Mouse (Mus musculus): ENCODE data around the gene Fmnl2.
A peak's percentile ranks its signal among the peaks of the same experiment; 100 is the strongest.

Gene Fmnl2

DNA sequence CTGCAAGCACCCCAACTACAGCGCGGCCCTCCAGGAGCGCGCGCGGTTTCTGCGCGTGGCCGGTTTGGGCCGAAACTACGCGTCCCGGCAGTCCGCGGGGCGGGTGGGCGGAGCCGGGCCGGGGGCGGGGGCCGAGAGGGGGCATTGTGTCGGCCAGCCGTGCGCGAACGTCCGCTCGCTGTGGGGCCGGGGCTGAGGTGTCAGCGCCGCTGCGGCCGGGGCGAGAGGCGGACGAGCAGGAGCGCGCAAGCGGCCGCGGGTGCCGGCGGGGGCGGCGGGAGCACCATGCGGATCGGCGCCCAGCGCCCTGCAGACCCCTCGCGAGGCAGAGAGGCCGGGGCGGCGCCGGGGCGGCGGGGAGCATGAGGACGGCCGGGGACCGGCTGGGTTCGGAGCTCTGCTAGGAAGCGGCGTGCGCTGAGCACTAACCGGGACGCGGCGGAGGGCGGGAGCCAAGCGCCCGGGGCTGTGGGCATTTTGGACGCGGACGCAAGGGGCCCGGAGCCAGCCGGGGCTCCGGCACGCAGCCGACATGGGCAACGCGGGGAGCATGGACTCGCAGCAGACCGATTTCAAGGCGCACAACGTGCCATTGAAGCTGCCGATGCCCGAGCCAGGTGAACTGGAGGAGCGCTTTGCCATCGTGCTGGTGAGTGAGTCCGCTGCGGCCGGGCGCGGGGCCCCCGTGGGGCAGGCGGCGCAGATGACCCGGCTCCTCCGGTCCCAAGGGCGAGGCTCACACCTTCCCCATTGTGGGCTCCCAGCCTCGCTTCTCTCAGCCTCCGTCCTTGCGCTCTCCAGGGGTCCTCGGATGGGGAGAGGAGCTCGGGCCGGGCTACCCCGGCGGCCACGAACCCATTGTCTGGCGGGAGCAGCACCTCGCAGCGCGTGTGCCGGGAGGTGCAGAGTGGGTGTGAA, at the start of gene Fmnl2:
TSS of gene Fmnl2 (plus strand) at position 250 of the 918 bp plus-strand sequence.
- peak; percentile 77 to 84 for DNase-seq

DNA sequence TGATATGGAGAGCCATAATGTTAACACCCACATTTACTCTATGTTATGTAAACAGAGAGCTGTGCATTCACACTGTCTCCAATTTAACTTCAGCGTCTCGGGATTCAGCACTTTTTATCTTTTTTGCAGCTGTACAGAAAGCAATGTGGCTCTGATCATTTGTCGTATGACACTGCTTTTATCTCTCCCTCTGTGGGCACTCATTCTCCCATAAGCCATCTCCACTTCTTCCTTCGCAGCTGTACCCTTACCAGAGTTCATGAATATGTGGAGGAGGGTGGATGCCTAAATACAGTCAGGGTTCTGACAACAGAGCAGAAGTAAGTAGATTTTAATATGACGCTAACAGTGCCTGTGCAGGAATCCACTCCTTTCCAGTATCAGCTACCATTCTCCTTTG, 47.7 kb upstream of the Fmnl2 start:
- no peak for DNase-seq

DNA sequence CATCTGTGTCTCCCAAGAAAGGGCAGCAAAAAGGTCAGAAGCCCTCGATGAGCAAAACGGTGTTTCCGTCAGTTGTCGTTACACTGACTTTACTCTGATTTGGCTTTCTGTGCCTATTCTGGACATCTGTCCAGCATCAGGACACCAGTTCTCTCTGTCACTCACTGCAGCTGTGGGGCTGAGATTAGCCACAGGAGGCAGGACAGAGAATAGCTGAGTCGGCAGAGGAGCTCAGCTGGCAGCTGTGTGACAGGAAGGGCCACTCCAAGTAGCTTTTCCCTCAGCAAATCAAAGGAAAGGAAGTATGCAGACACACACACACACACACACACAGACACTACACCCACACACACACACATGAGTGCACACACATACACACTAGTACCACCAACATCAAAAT, 46.0 kb upstream of the Fmnl2 start:
- no peak for DNase-seq

DNA sequence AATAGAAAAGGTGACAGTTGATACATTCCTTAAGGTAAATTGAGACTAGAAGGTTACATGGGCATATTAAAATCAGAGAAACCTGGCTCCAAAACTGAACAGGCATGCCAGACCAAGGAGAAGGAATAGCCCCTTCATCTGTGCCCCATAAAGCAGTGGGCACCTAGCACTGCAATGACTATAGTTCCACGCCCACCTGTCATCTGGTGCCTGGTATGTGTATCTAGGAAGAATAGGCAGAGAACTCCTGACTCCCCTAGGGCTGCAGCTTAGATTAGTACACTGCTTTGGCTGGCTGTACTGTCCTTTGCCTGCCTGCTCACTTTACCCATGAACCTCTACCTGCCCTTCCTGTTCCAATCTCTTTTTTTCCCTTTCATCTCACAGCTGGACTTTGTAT, 40.3 kb upstream of the Fmnl2 start:
- DNase-seq: no peak

DNA sequence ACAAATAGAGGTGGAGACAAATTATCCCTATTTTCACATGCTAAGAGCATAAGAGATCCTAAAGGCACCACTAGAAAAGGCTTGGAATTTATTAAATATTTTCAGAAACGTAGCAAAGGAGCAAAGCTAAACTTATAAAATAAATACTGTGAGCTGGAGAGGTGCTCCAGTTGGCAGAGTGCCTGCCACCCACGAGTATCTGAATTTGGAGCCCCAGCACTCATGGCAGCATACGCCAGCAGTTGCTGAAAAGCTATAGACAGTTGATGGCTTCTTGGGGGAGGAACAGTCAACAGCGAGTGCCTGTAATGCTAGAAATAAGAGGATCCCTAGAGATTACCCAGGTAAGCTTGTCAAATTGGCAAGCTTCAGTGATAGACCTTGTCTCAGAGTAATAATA, 38.7 kb upstream of the Fmnl2 start:
- DNase-seq: no peak

DNA sequence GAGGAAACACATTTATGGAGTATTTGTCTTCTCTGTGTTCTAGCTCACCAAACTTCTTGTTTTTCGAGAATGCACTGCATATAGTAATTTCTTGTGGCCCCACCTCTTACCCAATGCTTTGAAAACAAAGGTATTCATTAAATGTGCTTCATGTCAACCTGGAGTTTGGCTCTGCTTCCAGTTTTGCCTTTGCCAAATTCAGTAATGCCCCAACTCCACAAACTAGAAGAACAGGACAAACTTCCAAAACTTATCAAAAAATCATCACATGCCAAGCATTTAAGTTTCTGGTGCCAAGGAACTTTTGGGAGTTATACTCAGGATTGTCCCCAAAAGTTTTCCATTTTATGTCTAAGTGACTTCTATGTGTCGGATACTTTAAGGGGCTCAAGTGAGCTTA, 35.4 kb upstream of the Fmnl2 start:
- DNase-seq: no peak

DNA sequence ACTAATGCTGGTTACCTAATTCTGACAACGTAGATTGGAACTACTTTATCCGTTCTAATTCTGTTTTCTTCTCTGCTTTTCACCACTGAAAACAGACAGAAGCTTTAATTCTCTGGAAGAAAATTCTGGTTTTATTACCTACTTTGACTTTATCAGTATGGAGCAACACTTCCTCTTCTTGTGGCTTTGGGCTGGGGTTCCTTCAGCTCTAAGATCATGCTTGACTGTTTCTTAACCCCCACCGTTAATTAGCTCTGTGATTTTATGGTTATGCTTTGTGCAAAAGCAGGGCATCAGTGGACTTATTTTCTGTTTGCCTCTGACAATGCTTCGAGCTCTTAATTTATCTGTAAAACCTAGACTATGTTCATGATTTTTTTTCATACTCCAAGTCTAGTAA, 29.6 kb upstream of the Fmnl2 start:
- DNase-seq: no peak

DNA sequence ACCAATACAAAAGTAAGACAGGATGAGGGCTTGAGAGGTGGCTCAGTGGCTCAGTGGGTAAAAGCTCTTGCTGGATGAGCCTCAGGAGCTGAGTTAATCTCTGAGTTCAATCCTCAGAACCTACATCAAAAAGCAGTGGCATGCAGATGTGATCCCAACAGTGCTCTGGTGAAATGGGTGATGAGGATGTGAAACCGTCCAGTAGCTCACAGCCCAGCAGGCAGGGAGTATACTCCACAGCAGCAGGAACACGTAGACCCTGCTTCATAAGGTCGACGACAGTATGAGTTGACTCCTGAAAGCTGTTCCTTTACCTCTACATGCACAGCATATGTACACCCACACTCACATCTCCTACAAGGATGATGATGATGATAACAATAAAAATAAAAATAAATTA, 27.1 kb upstream of the Fmnl2 start:
- DNase-seq: no peak

DNA sequence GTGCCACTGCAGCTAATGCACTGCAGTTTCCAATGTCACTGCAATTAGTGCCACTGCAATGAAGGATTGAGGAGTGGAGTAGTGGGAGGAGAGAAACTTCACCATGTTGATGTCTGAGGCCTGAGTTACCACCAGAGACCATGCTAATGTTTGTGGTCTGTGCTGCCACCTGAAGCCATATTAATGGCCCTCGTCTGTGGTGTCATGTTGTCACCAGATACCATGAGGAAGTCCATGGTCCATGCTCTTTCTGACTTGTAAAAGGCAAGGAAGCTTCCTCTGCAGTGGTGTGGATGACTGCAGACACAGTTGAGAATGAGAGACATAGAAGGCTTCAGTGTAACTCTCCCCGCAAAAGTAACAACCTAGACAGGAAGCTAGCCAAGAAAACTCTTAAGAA, 26.1 kb upstream of the Fmnl2 start:
- no peak for DNase-seq

DNA sequence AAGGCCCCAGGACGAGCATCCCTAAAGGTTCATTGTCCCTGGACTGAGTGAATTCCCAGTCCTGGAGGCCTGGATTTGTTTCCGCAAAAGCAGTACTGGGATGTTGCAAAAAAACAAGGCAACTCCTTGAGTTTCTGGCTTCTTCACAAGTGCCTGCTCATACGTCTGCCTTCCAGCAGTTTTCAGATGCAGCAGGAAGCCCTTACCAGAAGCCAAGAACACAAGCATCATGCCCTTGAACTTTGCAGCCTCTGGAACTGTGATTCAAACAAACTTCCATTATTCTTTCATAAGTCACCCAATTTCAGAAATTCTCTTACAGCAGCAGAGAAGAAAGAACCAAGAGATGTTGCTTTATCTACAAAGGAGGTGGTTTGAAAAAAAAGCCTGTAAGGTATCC, 21.9 kb upstream of the Fmnl2 start:
- no peak for DNase-seq

DNA sequence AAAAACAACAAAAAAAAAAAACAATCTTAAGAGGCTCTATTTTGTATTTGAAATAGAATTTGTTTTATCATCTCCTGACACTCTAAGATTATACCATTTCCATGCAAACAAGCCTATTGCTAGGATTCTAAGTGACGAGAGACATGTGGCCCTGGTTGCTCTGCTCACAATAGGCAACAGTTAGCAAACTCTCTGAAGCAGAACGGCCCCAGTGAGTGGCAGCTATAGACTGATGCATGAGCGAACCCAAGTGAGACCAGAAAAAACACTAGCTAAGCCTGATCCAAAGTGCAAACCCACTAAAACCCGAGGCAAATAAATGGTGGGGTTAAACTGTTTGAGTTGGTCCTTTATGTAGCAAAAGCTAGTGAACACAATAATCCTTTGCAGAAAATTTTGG, 18.6 kb upstream of the Fmnl2 start:
- no peak for DNase-seq

DNA sequence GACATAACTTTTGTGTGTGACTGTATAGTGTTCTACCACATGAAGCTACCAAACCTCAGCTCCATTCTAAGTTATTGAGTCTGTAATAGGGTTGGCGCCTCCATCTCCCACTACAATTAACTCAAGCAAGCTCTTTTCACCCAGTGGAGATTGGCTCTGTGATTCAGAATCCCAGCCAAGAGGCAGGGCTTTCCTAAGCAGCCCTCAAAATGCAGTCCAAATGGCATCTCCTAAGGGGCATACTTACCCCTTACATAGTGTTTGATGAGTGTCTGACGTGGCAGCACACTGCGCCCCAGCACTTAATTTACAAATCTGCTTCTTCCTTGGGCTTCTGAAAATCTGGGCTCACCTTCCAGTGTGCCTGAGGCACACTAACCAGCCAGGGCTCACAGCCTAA, 17.8 kb upstream of the Fmnl2 start:
- no peak for DNase-seq

DNA sequence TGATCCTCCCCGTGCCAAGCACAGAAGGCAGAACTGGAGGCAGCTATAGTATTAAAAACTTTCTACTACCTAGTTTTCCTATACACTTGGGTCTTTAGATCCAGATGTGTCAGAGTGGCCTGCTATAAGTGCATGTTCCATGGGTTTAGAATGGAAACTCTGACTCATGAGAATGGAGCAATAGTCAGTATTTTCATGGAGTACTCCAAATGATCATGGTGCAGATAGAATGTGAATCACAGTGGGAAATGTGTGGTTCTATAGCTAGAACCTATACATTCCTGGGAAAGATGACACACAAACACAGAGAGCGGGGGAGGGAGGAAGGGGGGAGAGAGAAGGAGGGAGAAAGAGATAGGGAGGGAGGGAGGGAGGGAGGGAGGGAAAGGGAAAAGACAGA, 13.8 kb upstream of the Fmnl2 start:
- no peak for DNase-seq

DNA sequence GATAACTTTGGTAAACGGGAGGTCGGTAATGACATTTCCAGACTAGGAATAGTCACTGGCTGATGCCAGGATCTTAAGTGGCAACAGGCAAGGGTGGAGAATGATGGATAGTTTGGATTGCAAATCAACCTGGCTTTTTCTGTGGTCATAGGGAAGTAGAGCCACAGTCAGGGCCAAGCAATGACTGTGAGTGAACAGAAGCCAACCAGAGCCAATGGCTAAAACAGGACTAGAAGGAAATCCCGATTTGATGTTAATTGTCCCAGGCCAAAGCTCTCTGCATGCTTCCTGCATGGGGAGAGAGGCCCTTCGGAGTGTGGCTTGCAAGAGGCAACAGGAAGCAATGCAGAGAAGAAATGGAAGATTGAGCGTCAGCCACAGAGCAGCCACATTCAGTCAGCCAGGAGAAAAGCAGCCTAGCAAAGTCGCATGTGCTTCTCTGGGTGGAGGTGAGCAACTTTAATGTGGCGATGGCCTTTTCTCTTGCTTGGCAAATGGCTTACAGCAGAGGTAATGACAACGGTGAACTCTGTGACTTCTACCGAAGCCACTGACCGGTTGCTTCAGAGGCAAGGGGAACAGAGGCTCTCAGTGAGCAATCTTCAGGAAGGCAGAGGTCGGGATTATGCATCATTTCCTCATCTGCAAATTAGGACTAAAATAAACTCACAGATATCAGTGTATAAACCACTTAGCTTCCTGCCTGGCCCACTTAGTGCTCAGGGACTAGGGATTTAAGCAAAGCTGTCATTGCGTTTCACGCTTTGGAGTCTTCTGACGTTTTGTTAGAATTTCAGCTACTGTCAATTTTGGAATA, 12.5 kb upstream of the Fmnl2 start:
- DNase-seq: no peak

DNA sequence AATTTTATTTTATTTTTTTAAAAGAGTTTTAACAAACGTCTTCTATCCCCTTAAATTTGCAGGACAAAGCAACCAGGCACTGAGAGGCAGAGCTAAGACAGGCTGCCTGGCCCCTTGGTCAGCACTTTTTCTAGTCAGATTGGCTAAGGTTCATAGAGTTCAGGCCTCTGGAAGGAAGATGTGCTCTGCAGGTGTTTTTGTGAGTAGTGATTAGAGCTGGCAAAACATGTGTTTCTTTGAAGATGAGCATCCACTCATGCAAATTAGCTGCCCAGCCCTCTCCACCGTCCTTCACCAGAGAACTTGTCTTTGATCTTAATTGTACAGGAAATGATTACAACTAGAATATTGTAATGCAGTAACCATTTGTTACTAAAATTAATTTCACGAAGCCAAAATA, 11.2 kb upstream of the Fmnl2 start:
- DNase-seq: no peak

DNA sequence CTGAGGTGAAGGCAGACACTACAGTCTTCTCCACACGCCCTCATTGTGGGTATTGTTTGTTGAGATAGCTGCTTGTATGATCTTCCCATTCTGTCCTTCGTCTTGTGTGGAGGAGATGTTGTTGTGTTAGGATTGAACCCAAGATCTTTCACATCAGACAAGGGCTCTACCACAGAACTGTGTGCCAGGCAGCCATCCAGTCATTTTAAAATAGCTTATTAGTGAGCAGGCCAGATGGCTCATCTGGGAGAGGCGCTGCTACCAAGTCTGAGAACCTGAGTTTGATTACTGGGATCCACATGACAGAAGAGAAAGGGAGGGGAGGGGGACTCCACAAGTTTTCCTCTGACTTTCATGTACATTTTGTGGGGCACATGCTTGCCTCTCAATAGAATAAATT, 8.6 kb upstream of the Fmnl2 start:
- no peak for DNase-seq

DNA sequence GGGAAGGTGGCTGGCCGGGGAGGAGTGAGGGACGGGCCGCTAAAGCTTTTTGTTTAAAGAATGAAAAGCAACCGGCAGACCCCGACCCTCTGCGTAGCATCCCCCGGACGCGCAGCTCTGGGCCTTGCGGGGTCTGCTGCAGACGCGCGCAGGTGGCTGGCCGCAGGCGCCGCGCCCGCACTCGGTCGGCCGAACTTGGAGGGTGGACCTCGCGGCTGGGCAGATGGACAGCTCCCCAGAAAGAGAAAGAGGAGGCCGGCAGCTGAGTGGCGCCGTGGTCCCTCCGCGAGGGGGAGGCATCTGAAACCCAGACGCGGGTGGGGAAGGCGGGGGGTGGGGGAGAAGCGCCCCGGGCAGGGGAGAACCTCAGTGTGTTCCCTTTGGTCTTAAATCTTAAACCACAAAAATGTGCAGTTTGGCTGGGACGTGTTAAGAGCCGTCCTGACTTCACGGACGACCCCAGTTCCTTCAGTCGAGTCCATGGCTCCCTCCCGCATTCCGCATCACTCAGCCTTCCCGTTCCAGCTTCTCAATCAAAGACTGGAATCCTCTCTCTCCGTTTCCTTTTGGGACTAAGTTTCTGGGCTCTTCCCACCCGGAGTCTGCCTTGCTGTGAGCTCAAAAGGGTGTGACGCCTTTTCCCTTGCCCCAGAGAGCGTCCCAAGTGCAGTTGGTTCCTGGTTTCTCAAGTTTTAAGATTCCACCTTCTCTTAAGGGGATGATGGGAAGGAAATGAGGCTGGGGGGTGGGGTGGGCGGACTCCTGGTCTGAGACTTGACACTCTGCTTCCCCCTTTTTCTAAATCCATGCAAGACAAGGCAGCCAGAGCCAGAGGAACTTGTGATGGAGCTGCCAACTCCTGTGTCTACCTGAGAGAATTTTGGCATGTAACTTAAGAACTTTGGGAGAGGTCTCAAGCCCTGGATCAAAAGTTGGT, 1.1 kb downstream of the Fmnl2 start:
- DNase-seq: peak; percentile 61

DNA sequence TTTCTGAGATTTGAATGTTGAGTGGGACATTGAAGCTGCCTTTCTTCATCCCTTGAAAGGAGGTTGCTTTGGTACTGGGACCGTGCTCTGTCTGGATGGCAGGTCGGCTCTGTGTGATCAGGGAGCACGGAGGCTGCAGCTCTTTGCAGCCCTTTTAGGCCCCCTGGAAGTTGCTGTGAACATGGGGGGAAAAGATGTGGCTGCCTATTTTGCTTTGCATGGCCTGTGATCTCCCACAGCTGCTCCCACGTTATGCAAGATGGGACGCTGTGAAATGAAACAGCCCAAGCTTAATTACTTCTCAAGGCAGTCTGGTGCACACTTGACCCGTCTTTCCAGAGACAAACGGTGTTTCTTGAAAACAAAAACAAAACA, 1.8 kb downstream of the Fmnl2 start:
- DNase-seq: peak; percentile 6 to 23

DNA sequence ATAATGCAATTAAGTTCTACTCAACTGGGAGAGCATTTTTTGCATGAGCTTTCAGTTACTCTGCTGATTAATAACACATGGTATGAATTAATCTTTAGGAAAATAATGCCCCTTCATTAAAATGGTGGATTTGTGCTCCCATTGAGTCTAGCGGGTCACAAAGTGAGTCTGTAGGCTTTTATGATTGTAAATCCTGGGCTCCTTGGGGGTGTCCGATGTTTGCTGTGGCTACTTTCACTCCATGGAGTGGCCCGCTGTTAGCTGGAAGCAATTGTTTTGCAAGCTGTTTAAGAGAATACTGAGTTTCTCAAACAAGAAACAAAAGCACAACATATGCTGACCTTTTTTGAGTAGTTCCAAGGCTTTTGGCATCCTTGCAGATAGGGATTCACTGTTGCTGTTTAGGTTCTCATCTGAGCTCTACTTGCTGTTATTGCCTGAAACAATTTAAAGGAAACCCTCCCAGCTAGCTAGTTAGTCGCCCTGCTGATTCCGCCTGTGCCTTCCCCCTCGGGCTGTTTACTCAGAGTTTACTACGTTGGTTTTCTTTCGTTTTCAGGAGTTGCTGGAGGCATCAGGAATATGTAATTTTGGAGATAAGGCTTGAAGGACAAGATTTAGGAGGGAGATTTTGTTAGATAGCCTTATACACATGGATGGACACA, 2.6 kb downstream of the Fmnl2 start:
- DNase-seq: no peak

DNA sequence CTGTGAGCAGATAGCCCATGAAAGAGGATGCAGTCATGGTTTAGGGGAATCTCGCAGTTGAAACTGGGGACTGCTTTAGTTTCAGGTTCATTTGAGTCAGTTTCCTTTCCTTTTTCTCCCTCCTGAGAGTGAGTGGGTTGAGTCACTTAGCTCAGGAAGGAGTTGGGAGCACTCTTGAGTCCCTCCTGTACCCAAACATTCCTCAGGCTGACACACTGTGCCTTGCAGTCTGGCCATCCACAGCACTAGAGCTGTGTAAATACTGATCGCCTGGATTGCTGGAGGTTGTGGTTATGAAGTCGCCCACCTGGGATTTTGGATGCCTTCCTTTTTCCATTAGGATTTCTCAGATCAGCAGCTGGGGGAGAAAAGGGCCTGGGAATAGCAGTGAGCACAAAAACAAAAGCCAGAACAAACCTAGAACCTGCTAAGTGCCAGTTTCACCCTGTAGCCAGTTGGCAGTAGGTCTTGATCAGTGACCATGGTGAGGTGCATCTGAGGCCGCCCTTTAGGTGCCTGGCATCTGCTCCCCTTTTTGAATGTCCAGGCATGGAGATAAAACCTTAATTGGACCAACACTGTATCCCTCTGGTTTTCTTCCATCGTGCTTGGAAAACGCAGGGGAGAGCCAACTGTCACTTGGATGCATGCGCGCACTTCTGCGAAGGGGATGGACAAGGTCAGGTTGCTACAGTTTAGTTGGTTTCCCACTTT, 4.5 kb downstream of the Fmnl2 start:
- peak; percentile 16 to 17 for DNase-seq

DNA sequence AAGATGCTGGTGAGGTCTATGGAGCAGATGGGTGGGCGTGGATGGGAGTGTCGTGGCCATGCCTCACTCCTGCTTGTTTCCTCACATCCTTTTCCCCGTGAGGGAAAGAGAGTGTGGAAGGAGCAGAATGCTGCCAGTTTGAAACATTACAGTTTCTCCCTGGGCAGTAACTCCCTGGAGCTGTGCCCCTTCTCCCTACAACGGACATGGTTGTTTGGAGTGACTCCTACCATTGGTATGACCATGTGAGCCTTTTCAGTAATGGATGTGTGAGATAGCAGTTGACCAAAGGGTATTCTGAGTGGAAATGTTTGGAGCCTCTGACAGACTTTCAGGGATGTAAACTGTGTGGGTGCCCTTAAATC, 5.1 kb downstream of the Fmnl2 start:
- DNase-seq: no peak

DNA sequence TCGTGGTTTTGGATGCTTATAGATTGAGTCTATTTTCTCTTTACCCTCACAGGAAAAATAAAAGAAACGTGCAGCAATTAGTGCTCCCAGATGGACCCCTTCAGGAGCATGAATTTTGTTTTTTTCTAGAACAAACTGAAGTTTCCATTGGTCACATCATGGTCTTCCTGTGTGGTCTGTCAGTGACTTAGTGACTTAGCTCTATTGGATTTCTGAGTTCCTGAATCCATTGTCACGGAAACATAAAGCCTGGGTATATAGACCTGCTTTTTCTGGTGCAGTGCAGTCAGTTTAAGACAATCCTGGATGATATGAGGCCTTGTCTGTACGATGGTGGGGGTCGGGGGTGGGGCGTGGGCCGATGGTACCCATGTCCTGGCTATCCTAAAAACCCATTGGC, 7.0 kb downstream of the Fmnl2 start:
- DNase-seq: no peak

All from cerebellum, postnatal 36 days (tissue).